In the genomic region with DNA sequence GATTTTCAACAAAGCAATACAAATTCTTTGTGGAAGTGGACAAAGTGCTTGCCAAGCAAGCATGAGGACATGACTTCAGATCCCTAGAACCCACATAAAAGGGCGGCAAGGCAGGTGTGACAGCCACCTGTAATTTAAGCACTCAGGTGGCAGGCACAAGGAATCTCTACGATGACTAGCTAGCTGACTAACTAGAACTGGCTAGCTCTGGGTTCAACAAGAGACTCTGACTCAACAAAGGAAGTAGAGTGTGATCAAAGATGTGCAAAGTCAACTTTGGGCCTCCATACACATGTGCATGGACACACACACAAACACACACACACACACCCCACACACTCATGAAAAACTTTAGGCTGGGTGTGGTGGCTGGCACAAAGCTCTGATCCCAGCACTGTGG, we compare ENCODE assay signal across 1 mouse cellular context.
TF ChIP-seq lines count a peak whose summit lies in the region.

No protein-coding gene starts in this region.

TF ChIP-seq in CH12.LX, 34 proteins besides CTCF, POLR2A, EP300 and RAD21 (continued from another document):
- no peak for TF ChIP-seq ETS1 (conservative IDR thresholded peaks at IDR 0.05; ENCODE audit: low read depth, low read length)
